Mouse (Mus musculus) cerebellum, adult 2 months (tissue): ENCODE results near the gene Slc35b2. TPM values are rescaled to one million over a fixed set of nuclear protein-coding genes. Genes with fewer than 3 reads are reported as not detected.

ENCODE experiments used
- DNase-seq, 2 experiments: peaks; one replicate each; pipeline ENCODE4 v3.0.0; 2021
- H3K27ac ChIP-seq: fragments of 200-500 bp; 2 replicates; pipeline ENCODE4 v1.5.1; 2012; ENCODE audit warnings: low read length, control low read depth, inconsistent platforms; ENCODE audit not compliant: insufficient read depth
- H3K27me3 ChIP-seq: fragments of 200-500 bp; 2 replicates; pipeline ENCODE4 v1.6.1; 2012; ENCODE audit warnings: inconsistent platforms, mild to moderate bottlenecking, low read length, moderate library complexity; ENCODE audit not compliant: control insufficient read depth, insufficient read depth
- H3K4me1 ChIP-seq: fragments of 200-500 bp; 2 replicates; pipeline ENCODE4 v1.6.1; 2011; ENCODE audit warnings: low read length; ENCODE audit not compliant: control insufficient read depth, insufficient read depth
- H3K4me3 ChIP-seq: fragments of 200-500 bp; replicated peaks from 2 replicates; pipeline ENCODE3; 2011; ENCODE audit warnings: mild to moderate bottlenecking, low read depth, low read length, control low read depth; ENCODE audit not compliant: insufficient read depth
- CTCF ChIP-seq: fragments of 200-500 bp; IDR thresholded peaks from 2 replicates; pipeline ENCODE4 v1.5.1; 2011; ENCODE audit warnings: low read depth, mild to moderate bottlenecking, control low read depth, low read length, moderate library complexity, borderline replicate concordance; ENCODE audit not compliant: insufficient read depth
- POLR2A ChIP-seq: fragments of 200-500 bp; IDR thresholded peaks from 2 replicates; pipeline ENCODE4 v1.6.1; 2011; ENCODE audit warnings: low read length, control low read depth, borderline replicate concordance; ENCODE audit not compliant: insufficient read depth
- WGBS: fragments of 180-500 bp; shearing (Covaris S2); methylation state at CpG from one replicate; pipeline ENCODE4 v1.1.7; 2018; 5-methylcytosine and 5-hydroxymethylcytosine counted together
- polyA plus RNA-seq: library from polyadenylated mRNA; depleted of rRNA; stranded (reverse); fragments of >200 nt; gene quantifications from 2 replicates; pipeline ENCODE4 v1.2.3, GENCODE M21; 2012

Slc35b2 gene
- polyA plus RNA-seq, 1 experiment: 71.3 TPM

DNA sequence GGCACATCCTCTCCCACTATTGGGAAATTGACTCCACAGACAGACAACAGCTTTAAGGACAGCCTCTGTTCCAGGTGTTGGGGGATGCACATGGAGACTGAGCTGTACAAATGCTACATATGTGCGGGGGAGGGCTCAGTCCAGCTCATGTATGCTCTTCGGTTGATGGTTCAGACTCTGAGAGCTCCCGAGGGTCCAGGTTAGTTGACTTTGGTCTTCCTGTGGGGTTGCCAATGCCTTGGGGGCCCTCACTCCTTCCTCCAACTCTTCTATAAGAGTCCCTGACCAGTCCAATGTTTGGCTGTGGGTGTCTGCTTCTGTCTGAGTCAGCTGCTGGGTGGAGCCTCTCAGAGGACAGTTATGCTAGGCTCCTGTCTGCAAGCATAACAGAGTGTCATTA, 10.6 kb upstream of the Slc35b2 start:
- TF ChIP-seq POLR2A (no peak), CTCF (no peak)
- no peak for DNase-seq
- Histone ChIP-seq H3K4me1 (peaks cover 28% of the 10 kb centered on the region), H3K27ac (no peak overlapping the region), H3K27me3 (no peaks in the 10 kb centered on the region), H3K4me3 (no peak overlapping the region)
- 90% methylated on average over 3 of the region's 3 CpGs for WGBS

- TF ChIP-seq POLR2A: no peak
- no peak for TF ChIP-seq CTCF
- H3K4me3 ChIP-seq: no peak overlapping the region
- peaks cover 36% of the 10 kb centered on the region for H3K4me1 ChIP-seq
- DNase-seq: no peak
- no peaks in the 10 kb centered on the region for H3K27me3 ChIP-seq
- WGBS: 62% methylated on average over 1 of the region's 1 CpGs
- no peak overlapping the region for H3K27ac ChIP-seq
Measured at GRCm38 (mm10) chr17:45554420-45554819, 9.3 kb upstream of the Slc35b2 start.

- DNase-seq: peak; percentile 93 to 94
- H3K4me3 ChIP-seq: peak within 1 kb of the TSS; percentile 92
- peaks cover 39% of the 10 kb centered on the region for H3K4me1 ChIP-seq
- H3K27ac ChIP-seq: peak within 1 kb of the TSS; percentile 78
- TF ChIP-seq POLR2A (peak; percentile 69; the same call in 1 of the 2 replicates), CTCF (no peak)
- under 1% methylated on average over 45 of the region's 45 CpGs for WGBS
- no peaks in the 10 kb centered on the region for H3K27me3 ChIP-seq
Measured at GRCm38 (mm10) chr17:45555452-45556106, 8.1 kb upstream of the Slc35b2 start, which contains the start of gene Nfkbie. Nfkbie (plus strand) TSS chr17:45555703.

DNA sequence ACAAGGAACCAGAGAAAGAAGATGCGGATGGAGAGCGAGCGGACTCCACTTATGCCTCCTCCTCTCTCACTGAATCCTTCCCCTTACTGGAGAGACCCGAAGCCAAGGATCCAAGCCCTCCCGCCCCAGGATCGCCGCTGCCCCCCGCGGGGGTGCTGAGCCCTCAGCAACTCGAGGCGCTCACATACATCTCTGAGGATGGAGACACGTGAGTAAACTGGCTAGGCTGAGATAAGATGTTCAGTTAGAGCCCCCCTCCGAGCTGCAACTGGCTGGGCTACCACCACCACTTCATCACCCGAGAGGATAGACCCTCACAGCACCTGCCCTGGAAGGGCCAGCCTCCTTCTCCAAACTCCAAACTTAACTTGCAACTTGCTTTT, 7.6 kb upstream of the Slc35b2 start:
- peaks cover 34% of the 10 kb centered on the region for H3K4me1 ChIP-seq
- DNase-seq: no peak
- 2% methylated on average over 14 of the region's 14 CpGs for WGBS
- H3K27me3 ChIP-seq: no peaks in the 10 kb centered on the region
- TF ChIP-seq POLR2A: no peak
- no peak for TF ChIP-seq CTCF
- peak overlapping the region; percentile 78; the same call in 1 of the 2 replicates for H3K27ac ChIP-seq
- H3K4me3 ChIP-seq: peak overlapping the region; percentile 92

DNA sequence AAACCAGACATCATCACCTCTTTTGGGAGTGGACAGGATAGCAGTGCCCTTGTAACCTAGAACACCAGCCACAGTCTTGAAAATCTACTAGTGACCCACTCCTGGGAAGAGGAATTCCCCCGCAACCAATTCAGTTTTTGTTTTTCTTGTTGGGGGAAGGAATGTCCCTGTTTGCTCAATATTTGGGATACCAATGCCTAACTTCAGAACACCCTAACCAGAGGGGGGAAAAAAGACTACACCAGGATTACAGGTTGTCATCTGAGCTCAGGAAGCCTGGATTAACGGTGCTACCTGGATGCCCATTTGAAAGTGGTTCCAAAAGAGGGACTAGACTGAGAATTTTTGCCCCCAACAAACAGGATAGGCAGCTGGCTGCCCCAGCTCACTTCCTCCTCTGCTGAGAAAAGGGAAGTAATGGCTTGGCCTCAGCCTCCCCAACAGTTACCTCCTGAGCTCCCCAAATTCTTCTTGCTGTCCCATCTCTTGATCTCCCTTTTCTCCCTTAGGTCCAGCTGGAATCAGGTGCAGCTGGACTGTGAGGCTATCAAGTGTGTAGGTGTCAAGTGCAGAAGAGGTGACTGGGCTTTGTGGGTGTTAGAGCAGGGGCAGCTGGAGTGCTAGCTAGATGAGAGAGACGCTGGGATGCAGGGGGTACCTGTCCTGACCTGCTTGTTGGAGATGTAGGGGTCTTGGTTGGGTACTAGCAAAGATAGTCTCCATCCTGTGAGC, 7.0 kb upstream of the Slc35b2 start:
- Histone ChIP-seq H3K4me3 (peak overlapping the region; percentile 92), H3K27me3 (no peaks in the 10 kb centered on the region), H3K4me1 (peaks cover 31% of the 10 kb centered on the region), H3K27ac (no peak overlapping the region)
- DNase-seq: no peak
- TF ChIP-seq POLR2A (no peak), CTCF (no peak)
- WGBS: 52% methylated on average over 3 of the region's 3 CpGs

GRCm38 (mm10) chr17:45557246-45557824, 6.3 kb upstream of the Slc35b2 start:
- WGBS: 56% methylated on average over 7 of the region's 7 CpGs
- peaks cover 28% of the 10 kb centered on the region for H3K4me1 ChIP-seq
- no peaks in the 10 kb centered on the region for H3K27me3 ChIP-seq
- no peak for DNase-seq
- H3K27ac ChIP-seq: no peak overlapping the region
- H3K4me3 ChIP-seq: peak overlapping the region; percentile 92
- TF ChIP-seq CTCF: no peak
- TF ChIP-seq POLR2A: no peak

- Histone ChIP-seq H3K4me3 (no peak overlapping the region), H3K4me1 (peaks cover 28% of the 10 kb centered on the region), H3K27me3 (no peaks in the 10 kb centered on the region), H3K27ac (no peak overlapping the region)
- no peak for DNase-seq
- WGBS: 36% methylated on average over 16 of the region's 16 CpGs
- no peak for TF ChIP-seq POLR2A
- no peak for TF ChIP-seq CTCF
Measured at GRCm38 (mm10) chr17:45557998-45558862, 5.4 kb upstream of the Slc35b2 start.
